Mouse (Mus musculus) layer of hippocampus, adult 6 months (tissue): Measurements from ENCODE around the gene 4930583I09Rik. TPM values are rescaled to one million over a fixed set of nuclear protein-coding genes. Genes with fewer than 3 reads are reported as not detected.

Experiments
- long read RNA-seq, 2 experiments: library from polyadenylated mRNA; unstranded; transcript quantifications; one replicate each; pipeline ENCODE4 v2.0.0; 2019 to 2020
- polyA plus RNA-seq: library from polyadenylated mRNA; unstranded; fragments of <200 nt; fragmentation: Nextera tagmentation; gene quantifications from 2 replicates; pipeline ENCODE4 v1.2.3, GENCODE M21; 2021

4930583I09Rik gene
- not detected in 2 replicates for polyA plus RNA-seq
- long read RNA-seq, experiment 1 = 0 reads
- long read RNA-seq, experiment 2 = 0 reads

DNA sequence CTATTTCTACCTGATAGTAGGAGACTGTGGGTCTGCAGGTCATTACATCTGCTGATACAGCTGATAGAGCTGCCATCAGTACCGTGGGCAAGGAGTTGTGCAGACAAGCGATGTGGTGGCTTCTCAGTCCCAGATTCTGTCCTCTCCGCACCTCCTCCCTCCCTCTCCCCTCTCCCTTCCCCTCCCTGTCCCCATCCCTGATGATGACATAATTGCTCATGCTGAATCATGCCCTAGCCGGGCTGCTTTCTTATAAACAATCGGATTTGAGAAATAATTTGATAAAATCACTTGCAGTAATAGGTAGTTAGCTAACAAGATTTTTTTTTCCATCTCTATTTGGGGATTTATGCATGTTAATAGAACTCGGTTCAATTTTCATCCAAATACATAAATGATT lies at the start of gene 4930583I09Rik:
TSS of gene 4930583I09Rik (minus strand) at position 144 of the 400 bp plus-strand sequence.

Other genes starting within 250 kb of the 4930583I09Rik start
- 0.98 and 1.9 TPM in 2 replicates for gene Man2a1, start 235.3 kb downstream of the 4930583I09Rik start, polyA plus RNA-seq